Mouse (Mus musculus) right cerebral cortex, postnatal 4 days (tissue): ENCODE measurements at regions not wholly inside any gene's neighbourhood (a gene's known extent, or its start where the extent isn't known, plus 50 kb on each side); places are given as distances from the start of the nearest gene placed in this dataset.

ENCODE experiments used
- DNase-seq: peaks from one replicate; pipeline ENCODE4 v3.0.0-alpha.2; 2022

DNA sequence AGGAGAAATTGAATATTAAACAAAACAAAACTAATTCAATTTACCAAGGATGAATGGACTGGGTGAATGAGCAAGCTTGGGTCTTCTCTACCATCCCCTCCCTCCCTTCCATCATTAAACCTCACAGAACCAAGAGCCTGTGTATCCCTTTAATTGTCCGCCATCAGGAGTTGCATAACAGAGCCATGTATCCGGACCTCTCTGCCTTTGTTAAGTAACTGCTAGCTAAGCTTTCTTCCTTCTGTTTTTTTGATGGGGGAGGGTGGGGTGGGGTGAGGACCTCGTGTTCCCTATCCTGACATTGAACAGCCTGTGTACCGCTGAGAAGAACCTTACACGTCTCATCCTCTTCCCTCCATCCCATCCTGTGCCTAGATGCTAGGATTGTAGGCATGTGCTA, 274.0 kb downstream of the Pmp22 start:
- DNase-seq, result no peak

DNA sequence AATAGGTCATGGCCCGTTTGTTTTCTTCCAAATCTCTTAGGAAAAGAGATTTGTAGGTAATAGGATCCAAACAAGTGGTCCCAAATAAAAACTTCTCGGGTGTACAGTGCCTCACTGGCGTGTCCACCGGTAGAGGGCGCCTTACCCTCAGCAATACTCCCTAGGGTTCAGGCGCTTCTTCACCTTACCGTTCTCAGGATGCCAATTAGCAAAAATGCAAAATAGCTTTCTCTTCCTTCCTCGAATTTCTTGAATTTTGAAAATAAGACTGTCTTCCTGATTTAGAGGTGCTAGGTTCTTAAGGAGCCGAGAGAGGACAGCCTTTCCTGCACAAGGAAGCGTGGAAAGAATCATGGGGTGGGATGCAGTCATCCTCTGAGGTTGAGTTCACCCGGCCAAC, 275.9 kb downstream of the Pmp22 start:
- DNase-seq, result peak; percentile 93

DNA sequence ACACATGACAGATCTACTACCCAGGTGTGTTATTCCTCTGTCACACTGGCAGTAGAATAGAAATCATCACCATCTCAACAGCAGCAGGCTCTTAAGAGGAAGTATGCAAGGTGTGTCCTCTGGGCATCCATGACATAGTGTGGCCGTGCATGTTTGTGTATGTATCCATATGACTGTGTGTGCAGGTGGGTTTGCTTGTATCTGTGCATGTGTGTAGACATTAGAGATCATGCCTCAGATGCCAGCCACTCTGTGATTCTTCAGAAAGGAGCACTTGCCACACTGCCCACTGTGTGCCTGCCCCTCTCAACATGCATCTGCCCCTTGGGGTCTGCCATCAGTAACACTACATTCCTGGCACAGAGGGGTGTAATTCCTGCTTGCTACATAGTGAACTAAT, 280.6 kb downstream of the Pmp22 start:
- no peak for DNase-seq

DNA sequence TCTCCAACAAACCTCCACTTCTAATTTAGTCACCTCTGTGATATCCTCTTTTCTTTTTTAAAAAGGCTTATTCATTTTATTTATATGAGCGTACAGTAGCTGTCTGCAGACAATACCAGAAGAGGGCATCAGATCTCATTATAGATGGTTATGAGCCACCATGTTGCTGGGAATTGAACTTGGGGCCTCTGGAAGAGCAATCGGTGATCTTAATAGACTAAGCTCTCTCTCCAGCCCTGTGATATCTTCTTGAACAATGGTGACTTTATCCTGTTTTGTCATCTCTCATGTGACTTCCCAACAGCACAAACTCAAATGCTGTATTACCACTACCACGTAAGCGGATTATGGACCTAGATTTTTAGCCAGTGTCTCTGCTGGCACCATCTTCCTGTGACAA, 282.1 kb downstream of the Pmp22 start:
- no peak for DNase-seq

- no peak for DNase-seq
Observed at GRCm38 (mm10) chr11:63412364-63412991, 283.7 kb downstream of the Pmp22 start.

DNA sequence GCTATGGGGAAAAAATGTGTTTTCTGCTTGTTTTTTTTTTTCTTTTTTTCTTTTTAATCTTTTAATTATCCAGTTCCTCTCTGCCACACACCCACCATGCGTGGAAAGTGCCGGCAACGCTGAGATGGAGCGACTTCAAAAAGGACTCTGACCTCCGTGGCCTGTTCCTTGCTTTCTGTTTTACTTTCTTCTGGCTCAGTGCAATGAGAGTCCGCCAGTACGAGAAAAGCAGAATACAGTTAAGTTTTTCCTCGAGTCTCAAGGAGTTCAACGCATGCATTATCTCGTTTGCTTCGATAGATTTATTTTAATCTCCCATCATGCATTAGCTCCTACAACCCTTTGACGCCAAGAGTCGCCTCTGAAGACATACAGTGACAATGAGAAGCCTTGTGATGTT, 284.3 kb downstream of the Pmp22 start:
- no peak for DNase-seq

DNA sequence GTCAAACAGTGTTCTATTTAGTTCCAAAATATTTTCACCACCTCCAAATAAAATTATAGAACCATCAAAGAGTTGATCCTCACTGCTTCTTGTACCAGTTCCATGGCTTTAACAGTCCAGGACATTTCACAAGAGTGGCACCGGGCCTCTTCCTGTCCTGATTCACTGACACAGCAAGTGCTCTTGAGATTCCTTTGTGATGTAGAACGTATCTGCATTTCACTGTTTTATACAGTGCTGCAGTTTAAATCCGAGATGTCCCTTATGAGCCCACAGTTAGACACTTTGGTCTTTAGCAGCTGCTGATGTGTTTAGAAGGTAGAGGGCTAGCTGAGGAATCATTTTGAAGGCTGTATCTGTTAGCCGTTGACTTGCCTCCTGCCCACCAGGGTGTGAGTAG, 284.8 kb downstream of the Pmp22 start:
- DNase-seq, result no peak

- DNase-seq, result no peak
Observed at GRCm38 (mm10) chr11:63418042-63418776, 289.4 kb downstream of the Pmp22 start.

GRCm38 (mm10) chr11:63420341-63420740, 291.6 kb downstream of the Pmp22 start:
- DNase-seq, result no peak

- no peak for DNase-seq
Observed at GRCm38 (mm10) chr11:63422069-63422468, 293.3 kb downstream of the Pmp22 start.

DNA sequence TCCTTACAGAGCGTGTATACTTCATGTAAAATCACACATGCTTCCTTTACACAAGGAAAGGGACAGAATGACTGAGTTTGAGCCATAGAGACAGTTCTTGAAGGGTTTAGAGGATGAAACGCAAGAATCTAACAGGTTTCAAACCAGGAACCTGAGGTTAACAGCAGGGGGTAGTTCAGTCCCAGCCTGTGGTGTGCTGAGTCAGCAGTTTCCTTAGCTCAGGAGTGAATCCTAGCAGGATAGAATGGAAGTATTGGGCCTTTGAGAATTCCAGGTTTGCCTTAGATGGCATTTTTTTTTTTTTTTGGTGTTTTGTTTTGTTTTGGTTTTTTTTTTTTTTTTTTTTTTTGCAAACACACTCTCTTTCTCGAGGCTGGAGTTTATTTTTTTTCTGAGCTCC, 295.5 kb downstream of the Pmp22 start:
- DNase-seq, result no peak

DNA sequence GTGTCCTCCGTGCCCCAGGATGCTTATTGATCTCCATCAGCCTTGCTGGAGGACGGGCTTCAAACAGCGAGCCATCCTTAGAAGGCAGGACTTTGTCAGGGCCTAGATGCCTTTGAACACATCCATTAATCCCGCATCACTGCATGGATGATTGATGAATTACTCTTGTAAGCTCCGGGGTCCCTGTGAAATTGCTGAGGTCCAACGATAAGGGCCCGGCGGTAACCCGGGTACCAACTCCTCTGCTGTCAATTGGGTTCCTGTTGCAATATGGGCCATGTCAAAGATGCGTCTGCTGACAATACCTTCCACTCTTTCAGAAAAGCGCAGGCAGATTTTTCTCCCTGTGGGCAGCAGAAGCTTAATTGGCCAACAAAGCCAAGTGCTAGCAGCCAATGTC, 297.0 kb downstream of the Pmp22 start:
- no peak for DNase-seq

DNA sequence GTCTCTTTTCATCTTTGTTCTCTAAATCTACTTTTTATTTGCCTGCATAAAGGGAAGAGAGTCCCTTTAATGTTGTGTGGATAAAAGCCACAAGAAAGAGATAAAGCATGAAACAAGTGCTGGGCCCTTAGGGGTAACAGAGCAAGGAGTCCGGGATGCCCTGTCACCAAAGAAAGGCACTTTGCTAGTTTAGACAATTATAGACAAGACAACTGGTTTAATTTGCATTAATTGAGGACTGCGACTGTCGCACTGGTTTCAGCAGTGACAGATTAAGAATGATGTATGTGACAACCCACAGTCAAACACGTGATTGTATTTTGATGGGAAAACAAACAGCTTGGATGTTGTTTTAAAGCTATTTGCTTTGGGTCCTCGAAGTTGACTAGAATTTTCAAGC, 325.0 kb downstream of the Pmp22 start:
- no peak for DNase-seq

GRCm38 (mm10) chr11:63454910-63455531, 326.2 kb downstream of the Pmp22 start:
- no peak for DNase-seq

- no peak for DNase-seq
Observed at GRCm38 (mm10) chr11:63456356-63456755, 327.6 kb downstream of the Pmp22 start.

GRCm38 (mm10) chr11:63457250-63457649, 328.5 kb downstream of the Pmp22 start:
- no peak for DNase-seq

DNA sequence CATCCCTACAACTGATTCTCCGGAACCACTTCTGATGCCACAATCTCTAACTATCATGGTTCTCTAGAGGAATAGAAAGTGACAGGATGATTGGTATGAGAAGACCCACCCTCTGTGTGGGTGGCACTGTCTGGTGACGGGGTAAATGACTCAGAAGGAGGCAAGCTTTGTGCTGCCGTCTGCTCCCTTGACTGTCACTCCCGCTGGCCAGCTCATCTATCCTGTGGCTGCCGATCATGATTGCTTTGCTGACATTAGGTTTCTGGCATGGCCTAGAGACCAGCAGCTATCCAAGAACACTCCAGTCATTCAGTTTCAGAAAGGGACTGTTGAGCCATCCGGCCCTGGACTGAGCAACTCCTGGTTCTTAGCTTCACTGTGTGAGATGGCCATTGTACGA, 331.4 kb downstream of the Pmp22 start:
- DNase-seq, result no peak

DNA sequence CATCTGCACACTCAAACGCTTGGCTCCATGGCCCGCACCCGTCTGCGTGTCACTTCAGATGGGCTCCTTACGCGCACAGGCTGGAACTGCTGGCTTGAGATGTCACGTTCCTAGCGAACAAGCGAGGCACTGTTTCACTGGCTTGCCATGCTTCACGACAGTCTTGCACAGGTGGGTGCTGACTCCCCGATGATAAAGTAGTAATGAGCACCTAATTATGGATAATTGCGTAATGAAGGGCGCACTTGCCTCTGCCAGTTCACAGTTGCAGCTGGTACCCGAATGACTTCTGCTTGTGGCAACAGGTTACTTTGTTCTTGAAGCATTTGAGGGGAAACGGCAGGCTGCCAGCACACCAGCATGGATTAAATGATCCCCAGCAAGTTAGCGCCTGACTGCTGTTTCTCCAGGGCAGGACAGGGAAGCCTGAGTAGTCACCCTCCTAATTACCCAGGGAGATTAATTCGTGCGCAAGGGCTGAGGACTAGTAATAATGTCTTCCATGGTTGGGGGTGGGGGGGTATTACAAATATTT, 335.1 kb downstream of the Pmp22 start:
- peak; percentile 6 for DNase-seq

GRCm38 (mm10) chr11:63465941-63466340, 337.2 kb downstream of the Pmp22 start:
- DNase-seq, result no peak

GRCm38 (mm10) chr11:63466541-63466940, 337.8 kb downstream of the Pmp22 start:
- no peak for DNase-seq

- no peak for DNase-seq
Observed at GRCm38 (mm10) chr11:63474831-63475230, 346.0 kb downstream of the Pmp22 start.

GRCm38 (mm10) chr11:63481676-63482310, 353.0 kb downstream of the Pmp22 start:
- DNase-seq, result no peak

- DNase-seq, result no peak
Observed at GRCm38 (mm10) chr11:63482593-63482992, 353.8 kb downstream of the Pmp22 start.

- DNase-seq, result no peak
Observed at GRCm38 (mm10) chr11:63487203-63487602, 358.4 kb downstream of the Pmp22 start.
